Mouse (Mus musculus): ENCODE data around the gene Unc13c.

Gene Unc13c

DNA sequence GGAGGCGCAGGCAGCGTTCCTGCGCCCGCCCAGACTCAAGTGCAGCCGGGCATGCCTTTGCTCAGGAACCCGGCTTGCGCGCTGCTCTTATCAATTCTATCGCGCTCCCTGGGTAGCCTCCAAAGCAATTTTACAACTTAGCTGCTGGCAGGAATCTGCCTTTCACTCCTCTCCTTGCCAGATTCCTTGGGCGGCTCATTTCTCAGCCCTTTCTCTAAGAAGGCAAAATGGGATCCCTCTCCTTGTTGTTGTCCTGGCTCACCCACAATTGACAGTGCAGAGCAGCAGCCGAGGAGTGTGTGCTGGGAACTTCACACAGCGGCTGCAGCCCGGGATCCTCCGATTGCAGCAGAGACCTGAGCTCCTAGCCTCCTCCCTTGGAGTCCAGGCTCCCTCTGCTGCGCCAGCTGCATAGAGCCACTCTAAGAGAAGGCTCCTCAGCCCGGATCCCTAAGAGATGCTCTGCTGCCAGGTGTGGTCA is at the start of gene Unc13c:
Unc13c (minus strand) TSS at position 326 of the 481 bp plus-strand sequence.
- DNase-seq, result peak; percentile 5 to 22

DNA sequence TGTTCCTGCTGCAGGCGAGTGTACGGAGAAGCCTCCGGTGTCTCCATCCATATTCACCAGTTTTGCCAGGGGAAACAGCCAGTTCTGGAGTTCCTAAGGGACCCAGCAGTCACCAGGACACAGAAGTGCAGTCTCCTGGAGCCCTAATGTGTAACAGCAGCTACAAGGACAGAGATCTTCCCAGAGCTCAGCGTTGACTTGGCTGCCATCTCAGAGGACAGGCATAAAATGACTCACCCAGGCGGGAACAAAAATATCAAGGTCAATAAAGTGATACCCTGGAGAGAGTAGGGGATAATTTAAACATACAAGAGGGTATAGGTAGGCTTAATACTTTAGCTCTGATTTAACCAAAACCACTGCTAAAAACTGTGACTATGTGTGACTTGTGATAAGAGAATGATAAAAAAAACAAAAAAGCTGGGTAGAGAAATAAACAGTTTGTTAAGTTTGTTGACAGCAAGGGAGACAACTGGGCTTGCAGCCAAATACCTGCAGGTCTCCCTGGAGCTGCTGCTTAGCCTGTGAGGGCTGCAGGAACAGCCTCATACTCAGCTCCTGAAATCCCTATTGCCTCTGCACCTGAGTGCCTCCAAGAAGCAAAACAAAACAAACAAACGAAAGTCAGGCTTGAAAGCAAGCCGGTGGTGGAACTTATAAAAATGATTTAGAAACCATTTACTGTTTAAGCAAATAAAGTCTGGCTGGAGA is 39.4 kb upstream of the Unc13c start:
- DNase-seq, result no peak

DNA sequence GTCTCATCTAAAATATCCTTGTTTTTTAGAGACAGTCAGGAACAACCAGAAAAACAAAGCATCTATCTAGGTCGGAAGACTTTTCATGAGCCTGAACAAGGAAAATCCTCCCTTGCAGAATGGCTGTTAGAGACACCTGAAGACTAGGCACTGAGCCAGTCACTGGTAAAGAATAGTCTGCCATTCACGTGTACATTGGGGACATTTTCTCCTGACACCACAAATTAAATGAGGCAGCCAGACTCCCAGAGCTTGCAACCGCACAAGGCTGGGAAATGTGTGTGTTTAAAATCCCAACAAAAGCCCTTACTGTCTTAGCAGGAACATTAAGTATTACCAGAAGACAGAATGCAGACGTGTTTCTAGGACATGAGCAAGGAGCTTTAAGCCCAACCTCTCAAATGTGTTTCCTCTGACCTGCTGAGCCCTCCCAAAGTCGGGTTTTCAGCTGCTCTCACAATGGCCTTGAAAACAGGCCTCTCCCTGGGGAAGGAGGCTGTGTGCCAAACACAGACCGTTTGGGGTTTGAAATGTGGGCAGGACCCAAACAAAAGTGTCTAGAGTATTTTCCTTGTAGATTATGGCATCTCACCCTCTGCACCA is 33.7 kb upstream of the Unc13c start:
- DNase-seq, result no peak

DNA sequence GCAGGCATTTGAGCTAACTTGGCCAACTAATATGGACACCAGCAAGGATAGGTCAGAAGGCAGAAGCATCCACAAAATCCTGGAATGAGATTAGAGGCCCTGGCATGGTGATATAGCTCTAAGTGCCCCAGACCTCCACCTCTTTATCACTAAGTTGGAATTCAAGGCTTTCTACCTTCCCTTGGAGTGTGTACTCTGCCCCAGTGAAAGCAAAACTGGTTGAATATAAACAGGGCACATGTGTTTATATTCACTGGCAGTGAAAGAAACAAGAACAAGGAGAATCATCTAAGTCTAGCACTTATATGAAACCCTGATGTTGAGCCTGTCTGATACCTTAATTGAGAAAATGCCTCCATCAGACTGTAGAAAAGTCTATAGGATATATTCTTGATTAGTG is 19.3 kb upstream of the Unc13c start:
- no peak for DNase-seq

DNA sequence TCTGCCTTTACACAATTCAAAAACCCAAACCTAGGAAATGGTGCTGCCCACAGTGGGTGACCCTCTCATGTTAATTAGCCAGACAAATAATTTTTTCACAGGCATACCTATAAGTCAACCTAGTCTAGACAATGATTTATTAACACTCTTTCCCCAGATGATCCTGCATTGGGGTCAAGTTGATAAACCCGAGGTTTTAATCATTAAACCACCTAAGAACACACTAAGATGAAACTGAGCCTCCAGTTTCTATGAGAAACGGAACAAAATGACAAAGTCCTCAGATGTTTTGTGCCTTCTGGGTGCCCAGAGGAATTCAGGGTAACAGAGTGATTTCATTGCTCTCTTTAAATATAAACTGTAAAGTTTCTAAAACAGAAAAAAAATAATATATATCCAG is 18.5 kb upstream of the Unc13c start:
- no peak for DNase-seq

DNA sequence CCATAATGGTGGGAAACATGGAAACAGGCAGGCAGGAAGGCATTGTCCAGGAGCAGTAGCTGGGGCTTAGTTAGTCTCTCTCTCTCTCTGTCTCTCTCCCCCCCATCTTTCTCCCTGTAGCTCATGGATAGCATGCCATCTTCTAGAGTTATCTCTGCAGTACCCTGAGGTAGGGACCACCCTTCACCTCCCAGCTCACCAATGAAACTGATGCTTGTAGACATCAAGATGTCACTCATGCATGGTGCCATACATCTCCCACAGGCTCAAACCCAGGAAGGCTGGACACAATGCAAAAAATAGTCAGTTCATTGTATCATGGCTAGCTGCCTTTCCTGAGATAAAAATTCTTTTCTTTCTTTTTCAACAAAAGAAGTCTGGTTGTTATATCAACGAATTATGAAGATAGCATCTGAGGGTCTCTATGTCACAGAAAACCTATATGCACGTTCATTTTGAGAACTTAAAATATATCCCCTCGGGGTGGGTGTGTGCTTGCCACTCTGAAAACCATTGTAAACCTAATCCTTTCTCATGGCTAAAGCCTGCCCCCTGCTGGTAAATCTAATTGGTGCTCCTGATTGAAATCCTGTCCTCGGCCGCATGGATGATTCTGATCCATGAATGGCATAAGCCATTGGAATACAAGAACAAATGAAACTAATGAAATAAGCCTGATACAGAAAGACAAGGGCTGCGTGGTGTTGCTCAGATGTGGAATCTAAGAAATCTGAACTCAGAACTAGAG is 14.0 kb upstream of the Unc13c start:
- peak in 1 of 2 experiments; percentile 70 for DNase-seq

DNA sequence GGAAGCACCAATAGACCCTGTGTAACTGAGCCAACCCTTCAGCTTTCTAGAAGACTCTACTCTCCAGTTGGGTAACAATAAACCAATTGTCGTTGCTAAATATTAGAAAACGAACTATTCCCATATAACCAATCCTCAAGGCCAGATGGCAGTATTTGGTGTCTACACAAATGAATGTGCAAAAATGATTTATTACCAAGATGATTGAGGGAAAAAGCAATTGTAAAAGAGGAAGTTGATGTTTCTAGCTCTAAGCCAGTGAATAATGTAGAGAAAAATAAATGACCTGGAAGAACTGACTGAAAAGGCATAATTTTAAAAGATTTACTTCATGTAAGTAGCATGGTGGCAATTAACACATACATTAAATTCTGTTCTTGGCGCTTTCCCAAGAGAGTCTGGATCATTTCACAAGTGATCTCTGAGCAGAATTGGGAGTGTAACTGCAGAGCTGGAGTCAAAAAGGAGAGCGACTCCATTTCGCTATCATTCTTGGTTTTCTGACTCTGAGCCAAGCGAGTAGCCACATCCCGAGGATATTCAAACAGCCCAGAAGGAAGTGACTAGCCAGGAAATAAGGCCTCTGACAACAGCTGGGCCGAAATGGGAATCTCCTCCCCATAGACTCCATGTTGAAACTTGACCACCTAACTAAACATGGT is 3.7 kb upstream of the Unc13c start:
- DNase-seq, result no peak

DNA sequence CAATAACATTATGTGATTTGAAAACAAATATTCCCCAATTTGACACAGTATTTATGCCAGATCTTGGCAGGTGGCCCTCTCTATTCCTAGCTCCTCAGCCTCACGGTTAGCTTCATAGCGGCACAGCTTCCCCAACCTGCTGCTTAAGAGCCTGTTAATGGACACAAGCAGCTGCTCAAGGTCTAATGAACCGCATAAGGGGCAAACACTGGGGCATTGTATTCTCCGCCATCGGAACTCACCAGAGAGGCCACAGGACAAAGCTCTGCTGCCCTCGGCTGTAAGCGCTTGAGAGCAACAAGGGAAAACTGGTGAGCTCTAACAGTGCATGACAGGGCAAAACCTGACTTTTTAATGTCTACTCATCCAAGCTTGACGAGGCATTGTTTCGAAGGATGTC is 2.0 kb upstream of the Unc13c start:
- DNase-seq, result no peak

DNA sequence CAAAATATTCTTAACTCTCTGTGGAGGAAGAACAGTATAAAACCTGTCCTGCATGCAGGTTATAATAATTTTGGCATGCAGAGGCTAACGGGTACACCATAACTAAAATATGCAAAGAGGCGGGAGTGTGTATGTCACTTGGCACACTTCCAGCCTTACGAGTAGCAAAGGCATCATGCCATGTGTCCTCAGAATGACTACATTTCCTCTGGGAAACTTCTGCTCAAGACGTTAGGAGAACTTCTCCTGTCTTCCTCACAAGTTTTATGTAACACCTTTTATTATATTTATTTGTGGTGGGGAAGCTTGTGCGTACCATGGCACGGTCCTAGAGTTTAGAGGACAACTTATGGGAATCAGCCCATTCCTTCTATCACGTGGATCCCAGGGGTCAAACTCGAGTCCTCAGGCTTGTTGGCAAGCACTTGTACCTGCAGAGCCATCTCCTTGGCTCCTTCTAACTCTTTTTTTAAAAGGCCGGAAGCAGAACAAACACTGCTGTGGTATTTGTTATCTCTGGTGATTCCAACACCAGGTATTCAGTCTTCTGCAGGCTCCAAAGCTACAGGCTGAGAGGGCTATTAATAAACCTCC is 3.3 kb downstream of the Unc13c start:
- DNase-seq, result peak in 1 of 2 experiments; percentile 4

DNA sequence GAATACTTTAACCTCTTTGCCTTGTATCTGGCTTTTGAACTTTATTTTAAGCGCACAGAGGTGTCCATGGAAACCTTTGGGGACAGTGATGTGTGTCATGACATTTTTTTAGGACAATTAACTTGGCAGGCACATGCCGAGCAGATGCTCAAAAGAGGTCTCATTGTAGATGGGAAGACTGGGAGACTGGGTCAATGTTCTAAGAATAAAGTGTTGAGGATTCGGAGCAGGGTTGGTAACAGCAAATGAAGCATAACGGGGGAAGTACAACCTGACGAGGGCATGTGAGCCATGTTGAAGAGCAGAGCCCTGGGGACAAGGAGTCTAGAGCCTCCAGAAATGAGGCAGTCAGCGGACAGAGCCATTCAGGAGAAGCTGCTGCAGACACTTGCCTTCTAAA is 6.3 kb downstream of the Unc13c start:
- no peak for DNase-seq

DNA sequence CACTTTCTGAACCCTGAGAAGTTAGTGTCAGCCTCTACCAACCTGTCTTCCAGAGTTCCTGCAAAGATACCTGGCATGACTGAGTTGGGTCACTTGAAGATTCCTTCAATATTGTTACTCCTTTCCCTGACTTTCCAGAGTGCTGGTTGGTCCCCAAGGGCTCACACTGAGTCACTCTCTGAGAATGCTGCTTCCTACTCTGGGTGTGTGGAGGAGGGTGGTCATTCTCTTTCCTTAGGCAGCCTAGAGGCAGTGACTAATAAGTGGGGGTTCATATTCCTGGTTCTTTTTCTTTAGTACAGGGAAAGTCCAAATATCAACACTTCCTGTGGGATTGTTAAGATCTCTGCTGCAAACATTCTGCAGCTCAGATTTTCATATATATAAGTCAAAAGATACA is 16.4 kb downstream of the Unc13c start:
- DNase-seq, result no peak

DNA sequence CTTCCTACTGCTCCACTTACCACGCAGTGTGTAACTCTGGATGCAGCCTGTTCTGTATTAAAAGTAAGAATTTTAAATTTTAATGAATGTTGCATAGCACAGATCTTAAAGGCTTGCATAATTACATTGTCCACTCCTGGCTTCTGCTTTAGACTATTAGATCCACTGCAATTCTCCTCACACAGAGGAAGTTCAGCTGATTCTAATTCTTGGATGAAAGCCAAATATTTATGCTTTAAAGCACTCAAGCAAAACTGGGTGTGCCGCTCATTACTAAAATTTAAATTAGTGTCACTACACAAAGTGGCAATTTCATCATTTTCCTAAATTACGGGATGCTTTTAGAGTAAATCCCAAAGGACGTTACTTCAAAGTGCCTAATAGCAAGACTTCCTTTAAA is 17.2 kb downstream of the Unc13c start:
- no peak for DNase-seq

DNA sequence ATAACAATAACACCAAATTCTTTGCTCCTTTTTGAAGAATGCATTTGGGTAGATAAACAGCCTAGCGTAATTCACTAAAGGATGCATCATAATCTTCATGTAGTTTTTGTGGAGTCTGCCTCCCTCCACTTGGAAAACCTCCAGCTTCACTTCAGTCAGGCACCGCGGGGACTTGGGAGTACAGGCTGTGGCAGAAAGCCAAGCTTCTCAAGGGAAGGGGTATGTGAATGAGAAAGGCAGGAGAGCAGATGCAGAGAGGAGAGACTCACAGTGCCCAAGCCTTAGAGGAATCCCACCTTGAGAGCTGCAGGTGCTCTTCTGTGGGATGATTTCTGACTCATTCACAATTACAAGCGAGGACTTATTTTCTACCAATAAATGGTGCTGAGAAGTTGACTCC is 33.9 kb downstream of the Unc13c start:
- DNase-seq, result no peak

DNA sequence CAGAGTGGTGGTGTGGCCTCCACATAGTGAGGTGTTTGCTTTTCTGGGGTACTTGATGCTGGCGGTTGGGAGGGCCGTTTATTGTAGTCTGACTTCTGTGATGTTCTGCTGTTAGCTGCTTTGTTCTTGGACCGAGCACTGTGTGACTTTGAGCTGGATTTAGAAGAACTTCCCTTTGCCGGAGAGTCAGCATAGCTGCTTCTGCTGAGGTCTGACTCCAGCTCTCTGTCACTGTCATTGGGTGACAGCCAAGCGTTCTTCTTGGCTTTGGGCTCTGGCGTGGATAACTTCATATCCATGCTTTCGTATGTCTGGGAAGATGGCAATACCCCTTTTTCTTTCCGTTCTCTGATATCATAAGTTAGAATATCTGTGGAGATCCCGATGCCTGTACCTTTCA is 36.8 kb downstream of the Unc13c start:
- no peak for DNase-seq

DNA sequence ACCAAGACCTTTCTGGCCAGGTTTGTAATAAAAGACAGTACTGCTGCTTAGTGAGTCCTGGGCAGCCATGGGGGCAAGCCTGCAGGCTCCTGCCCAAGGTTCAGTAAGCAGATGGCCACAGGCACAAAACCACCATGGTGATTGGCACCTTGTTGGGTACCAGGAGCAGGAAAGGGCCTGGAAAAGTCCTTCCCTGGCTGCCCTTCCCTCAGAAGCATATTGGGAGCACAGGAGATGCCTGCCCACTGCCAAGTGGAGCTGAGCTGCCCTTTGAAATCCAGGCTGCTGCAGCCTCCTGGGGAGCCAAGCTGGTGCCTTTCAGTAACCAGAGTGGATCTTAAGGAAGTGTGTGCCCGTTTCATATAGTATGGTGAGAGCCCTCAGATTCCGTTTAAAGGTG is 41.5 kb downstream of the Unc13c start:
- no peak for DNase-seq

DNA sequence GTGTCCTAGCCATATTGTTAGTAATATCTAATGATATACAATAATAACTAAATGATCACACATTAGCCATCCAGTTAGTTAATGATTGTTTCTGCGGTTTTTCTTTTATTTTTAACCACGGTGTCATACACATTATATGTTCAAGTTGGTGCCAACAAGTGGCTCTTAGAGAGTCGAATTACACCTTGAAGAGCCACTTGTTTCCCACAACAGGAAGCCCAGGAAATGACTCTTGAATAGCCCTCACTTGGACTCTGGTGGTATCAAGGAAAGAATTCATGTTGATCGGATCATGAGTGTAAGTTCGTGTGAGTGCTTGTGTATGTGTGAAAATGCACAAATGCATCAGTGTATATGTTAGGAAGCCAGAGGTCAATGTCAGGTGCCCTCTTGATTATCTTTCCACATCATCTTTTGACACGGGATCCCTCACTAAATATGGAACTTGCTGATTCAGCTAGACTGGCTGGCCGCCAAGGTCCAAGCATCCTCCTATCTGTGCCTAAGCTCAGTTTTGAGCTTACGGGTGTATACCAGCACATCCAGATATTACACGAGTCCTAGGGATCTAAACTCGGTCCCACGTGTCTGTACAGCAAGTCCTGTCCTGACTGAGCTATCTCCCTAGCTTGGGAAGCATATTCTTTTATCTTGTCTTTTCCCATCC is 46.2 kb downstream of the Unc13c start:
- no peak for DNase-seq

DNA sequence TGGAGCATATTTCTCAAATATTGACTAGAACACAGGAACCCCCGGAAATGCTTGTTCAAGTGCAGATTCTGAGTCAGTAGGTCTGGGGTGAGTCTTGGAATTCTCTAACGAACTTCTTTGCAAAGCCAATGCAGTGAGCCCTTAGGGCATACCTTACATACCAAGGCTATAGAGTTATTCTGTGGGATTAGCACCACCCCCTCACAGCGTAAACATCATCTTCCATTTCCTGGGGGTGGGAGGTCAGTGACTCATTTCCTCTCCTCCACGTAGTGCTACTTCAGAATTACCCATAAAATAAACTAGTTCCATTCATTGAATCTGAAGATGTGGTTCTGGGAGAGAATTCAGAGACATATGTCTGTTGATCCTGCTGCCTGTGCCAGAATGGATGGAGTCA is 62.8 kb downstream of the Unc13c start:
- no peak for DNase-seq

DNA sequence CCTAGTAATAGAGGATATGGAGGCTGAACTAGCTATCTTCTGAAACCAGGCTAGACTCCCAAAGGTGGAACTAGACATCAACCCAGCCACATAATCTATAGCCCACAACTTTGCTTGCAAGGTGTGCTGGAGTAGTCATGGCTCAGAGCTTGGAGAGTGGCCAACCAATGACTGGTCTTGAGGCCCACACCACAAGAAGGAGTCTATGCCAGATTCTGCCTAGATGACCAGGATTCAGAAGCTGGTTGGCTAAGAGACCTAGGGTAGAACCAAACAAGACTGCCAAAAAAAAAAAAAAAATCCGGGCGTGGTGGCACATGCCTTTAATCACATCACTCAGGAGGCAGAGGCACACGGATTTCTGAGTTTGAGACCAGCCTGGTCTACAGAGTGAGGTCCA is 70.2 kb downstream of the Unc13c start:
- DNase-seq, result no peak

DNA sequence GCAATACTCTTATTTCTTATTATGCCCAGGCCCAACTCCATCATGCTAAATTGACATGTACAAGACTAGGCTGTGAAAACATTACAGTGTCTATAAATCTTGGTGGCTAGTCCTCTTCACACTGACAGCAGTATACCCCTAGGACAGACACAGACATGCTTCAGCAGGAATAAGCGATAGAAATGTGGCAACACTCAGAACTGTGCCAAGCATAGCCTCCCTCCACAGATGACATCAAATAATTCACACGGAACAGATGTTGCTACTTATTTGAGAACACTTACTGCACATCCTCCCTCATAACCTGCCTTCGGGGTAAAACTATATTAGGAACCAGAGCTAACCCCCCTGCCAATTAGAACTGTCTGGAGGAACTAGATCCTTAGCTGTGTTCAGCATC is 72.6 kb downstream of the Unc13c start:
- DNase-seq, result no peak

DNA sequence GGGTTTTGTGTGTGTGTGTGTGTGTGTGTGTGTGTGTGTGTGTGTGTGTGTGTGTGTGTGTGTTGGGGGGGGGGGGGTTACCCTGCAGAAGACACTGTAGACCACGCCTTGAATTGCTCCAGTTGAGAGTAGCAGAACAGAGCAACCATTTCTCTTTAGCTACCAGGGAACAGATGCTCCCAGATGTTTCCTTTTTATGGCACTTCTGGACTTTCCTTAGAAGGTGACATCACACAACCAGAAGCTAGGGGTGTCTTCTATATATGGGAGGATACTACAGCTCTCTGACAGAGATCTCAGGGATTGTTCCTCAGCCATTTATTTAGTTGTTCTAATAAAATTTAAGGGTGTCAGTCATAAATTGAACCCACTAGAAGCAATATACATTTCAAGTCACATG is 85.2 kb downstream of the Unc13c start:
- DNase-seq, result no peak

DNA sequence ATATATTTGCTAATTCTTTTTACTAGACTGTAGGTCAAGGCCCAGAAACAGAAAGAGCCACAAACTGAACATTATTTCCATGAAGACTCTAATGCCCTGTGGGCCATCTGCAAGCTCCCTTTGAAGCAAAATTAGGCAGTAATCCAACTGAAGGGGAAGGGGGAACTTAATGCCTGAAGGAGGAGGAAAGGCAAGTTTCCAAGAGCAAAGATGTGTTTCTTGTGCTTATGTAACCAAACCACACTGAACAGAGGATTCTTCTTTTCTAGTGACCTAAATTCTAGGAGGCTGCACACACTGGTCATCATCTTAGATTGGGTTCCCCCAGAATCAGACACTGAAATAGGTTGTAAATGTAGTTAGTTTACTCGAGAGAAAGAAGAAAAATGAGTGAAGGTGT is 85.6 kb downstream of the Unc13c start:
- no peak for DNase-seq

DNA sequence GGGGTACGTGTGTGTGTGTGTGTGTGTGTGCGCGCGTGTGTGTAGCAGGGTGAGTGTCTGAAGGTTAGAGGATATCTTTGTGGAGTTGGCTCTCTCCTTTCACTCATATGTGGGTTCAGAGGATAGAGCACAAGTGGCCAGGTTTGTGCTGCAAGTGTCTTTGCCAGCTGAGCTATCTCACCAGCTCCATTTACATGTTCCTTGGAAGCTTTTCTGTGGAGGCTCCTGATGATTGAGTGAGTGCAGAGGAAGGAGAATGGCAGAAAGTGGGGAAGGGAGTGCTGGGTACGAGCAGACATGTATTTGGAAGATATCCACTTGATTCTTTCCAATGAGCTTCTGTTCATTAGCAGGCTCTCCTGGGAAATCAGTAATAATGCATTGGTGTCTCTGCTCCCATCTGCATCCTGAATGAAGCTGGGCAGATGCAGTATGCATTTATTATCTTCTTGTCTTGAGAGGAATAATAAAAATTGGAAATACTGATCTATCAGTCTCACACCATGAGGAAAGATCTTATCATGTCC is 86.3 kb downstream of the Unc13c start:
- DNase-seq, result no peak
